Mouse (Mus musculus): ENCODE data around the gene Kcnj3. TPM values are rescaled to one million over a fixed set of nuclear protein-coding genes. Genes with fewer than 3 reads are reported as not detected.

Kcnj3 gene
- polyA plus RNA-seq, 1 experiment from 2014 or later: 0.27 TPM

DNA sequence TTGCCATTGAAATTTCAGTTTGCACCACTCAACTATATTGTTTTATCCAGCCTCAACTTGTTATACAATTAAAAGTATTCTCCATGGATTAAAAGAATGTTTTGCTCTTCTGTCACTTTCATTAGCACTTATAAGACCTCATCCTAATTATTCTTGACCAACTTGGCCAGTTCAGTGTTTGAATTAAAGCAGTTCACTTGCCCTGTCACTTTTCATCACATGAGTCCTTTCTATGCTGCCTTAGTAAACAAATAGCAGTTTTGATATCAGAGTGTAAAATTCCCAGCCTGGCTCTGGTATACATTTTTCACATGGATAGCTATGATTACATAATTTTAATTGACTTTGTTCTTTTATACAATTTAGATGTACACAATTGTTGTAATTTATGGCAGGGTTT, 3.4 kb downstream of the Kcnj3 start:
- Histone ChIP-seq H3K36me3 (ENCODE audit: control insufficient read depth, insufficient read depth, low read length) (no peaks in the 10 kb centered on the region), H3K27ac (ENCODE audit: low read length) (no peak overlapping the region), H3K4me1 (ENCODE audit: control insufficient read depth, insufficient read depth, low read length) (peaks cover 16% of the 10 kb centered on the region), H3K9ac (ENCODE audit: low read depth, low read length) (no peak overlapping the region), H3K4me3 (ENCODE audit: low read length) (no peak overlapping the region), H3K9me3 (ENCODE audit: control insufficient read depth, low read length) (no peaks in the 10 kb centered on the region), H3K4me2 (ENCODE audit: low read depth, low read length) (no peak overlapping the region), H3K27me3 (replicated peaks; ENCODE audit: control insufficient read depth, insufficient read depth, low read length) (peaks cover 14% of the 10 kb centered on the region; the same call in 1 of the 2 replicates)
- ATAC-seq: no peak

GRCm38 (mm10) chr2:55442006-55442405, 6.2 kb downstream of the Kcnj3 start:
- H3K4me2 ChIP-seq (ENCODE audit: low read depth, low read length): no peak overlapping the region
- H3K36me3 ChIP-seq (ENCODE audit: control insufficient read depth, insufficient read depth, low read length): no peaks in the 10 kb centered on the region
- H3K9ac ChIP-seq (ENCODE audit: low read depth, low read length): no peak overlapping the region
- no peak for ATAC-seq
- no peak overlapping the region for H3K4me3 ChIP-seq (ENCODE audit: low read length)
- no peaks in the 10 kb centered on the region for H3K9me3 ChIP-seq (ENCODE audit: control insufficient read depth, low read length)
- peaks cover 6% of the 10 kb centered on the region for H3K4me1 ChIP-seq (ENCODE audit: control insufficient read depth, insufficient read depth, low read length)
- H3K27me3 ChIP-seq (replicated peaks; ENCODE audit: control insufficient read depth, insufficient read depth, low read length): peaks cover 6% of the 10 kb centered on the region; the same call in 1 of the 2 replicates
- H3K27ac ChIP-seq (ENCODE audit: low read length): no peak overlapping the region
- 80% methylated on average over 2 of the region's 2 CpGs for WGBS

DNA sequence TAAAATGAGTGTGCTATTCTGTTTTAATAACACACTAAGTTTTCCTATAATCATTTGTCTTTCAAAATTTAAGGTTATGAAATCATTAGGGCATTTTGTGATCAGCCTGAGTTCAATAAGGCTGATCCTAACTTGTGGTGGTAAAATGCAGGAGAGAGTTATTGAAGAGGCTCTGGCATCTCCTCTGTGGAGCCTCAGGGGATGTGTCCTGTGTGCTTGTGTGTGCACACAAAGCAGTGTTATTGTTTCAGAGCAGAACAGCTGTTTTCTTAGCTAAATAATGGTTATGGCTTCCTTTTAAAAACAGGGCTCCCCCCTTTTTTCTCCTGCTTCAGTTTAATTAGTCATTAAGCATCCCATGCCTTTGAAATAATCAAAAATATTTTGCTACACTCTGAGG, 11.5 kb downstream of the Kcnj3 start:
- Histone ChIP-seq H3K36me3 (ENCODE audit: control insufficient read depth, insufficient read depth, low read length) (no peaks in the 10 kb centered on the region), H3K9me3 (ENCODE audit: control insufficient read depth, low read length) (no peaks in the 10 kb centered on the region), H3K9ac (ENCODE audit: low read depth, low read length) (no peak overlapping the region), H3K4me1 (ENCODE audit: control insufficient read depth, insufficient read depth, low read length) (no peaks in the 10 kb centered on the region), H3K27me3 (replicated peaks; ENCODE audit: control insufficient read depth, insufficient read depth, low read length) (no peaks in the 10 kb centered on the region), H3K4me2 (ENCODE audit: low read depth, low read length) (no peak overlapping the region), H3K4me3 (ENCODE audit: low read length) (no peak overlapping the region), H3K27ac (ENCODE audit: low read length) (no peak overlapping the region)
- ATAC-seq: no peak

GRCm38 (mm10) chr2:55450774-55451173, 15.0 kb downstream of the Kcnj3 start:
- 57% methylated on average over 1 of the region's 1 CpGs for WGBS
- Histone ChIP-seq H3K27me3 (replicated peaks; ENCODE audit: control insufficient read depth, insufficient read depth, low read length) (no peaks in the 10 kb centered on the region), H3K36me3 (ENCODE audit: control insufficient read depth, insufficient read depth, low read length) (no peaks in the 10 kb centered on the region), H3K4me3 (ENCODE audit: low read length) (no peak overlapping the region), H3K9me3 (ENCODE audit: control insufficient read depth, low read length) (no peaks in the 10 kb centered on the region), H3K9ac (ENCODE audit: low read depth, low read length) (no peak overlapping the region), H3K4me2 (ENCODE audit: low read depth, low read length) (no peak overlapping the region), H3K4me1 (ENCODE audit: control insufficient read depth, insufficient read depth, low read length) (no peaks in the 10 kb centered on the region), H3K27ac (ENCODE audit: low read length) (no peak overlapping the region)
- ATAC-seq: no peak

DNA sequence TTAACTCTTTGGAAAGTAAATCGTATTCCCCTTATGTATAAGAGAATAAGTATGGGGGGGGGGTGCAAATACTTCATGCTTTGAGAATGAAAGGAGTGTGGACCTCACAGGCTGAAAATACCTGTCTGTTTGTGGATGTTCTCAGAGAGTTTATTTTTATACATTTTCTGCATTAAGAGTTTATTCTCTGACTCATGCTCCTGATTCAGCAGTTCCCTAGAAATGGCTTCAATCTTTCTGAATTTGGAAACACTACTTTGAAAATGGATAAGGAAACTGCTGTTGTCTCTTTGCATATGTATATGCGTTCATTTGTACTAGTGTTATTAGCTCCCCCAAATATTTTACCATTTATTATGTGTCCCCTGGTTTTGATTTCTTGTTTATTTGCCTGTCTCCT, 23.4 kb downstream of the Kcnj3 start:
- 89% methylated on average over 2 of the region's 2 CpGs for WGBS
- ATAC-seq: no peak
- H3K4me2 ChIP-seq (ENCODE audit: low read depth, low read length): no peak overlapping the region

DNA sequence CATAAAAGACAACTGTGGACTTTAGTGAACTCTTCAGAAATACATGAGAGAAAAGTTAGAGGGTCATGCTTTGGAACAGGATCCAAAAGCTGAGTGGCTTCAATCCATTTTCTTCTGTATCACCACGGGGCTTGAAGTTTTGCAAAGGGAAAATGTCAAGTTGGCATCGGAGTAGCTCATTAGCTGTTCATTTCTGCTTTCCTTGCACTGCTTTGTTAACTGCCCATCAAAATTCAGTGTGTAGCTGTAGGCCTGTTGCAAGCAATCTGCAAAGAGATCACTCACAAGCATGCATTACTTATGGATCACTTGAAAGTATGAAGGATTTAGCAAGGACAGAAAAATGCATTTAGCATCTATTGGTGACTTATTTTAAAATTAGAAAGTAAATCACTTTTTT, 33.4 kb downstream of the Kcnj3 start:
- H3K27ac ChIP-seq (ENCODE audit: low read length): no peak overlapping the region
- H3K27me3 ChIP-seq (replicated peaks; ENCODE audit: control insufficient read depth, insufficient read depth, low read length): no peaks in the 10 kb centered on the region
- H3K4me3 ChIP-seq (ENCODE audit: low read length): no peak overlapping the region
- H3K36me3 ChIP-seq (ENCODE audit: control insufficient read depth, insufficient read depth, low read length): no peaks in the 10 kb centered on the region
- no peak overlapping the region for H3K4me2 ChIP-seq (ENCODE audit: low read depth, low read length)
- ATAC-seq: no peak
- no peak overlapping the region for H3K9ac ChIP-seq (ENCODE audit: low read depth, low read length)
- no peaks in the 10 kb centered on the region for H3K9me3 ChIP-seq (ENCODE audit: control insufficient read depth, low read length)
- H3K4me1 ChIP-seq (ENCODE audit: control insufficient read depth, insufficient read depth, low read length): no peaks in the 10 kb centered on the region
- WGBS: 73% methylated on average over 2 of the region's 2 CpGs

More for the DNA sequence above, 23.4 kb downstream of the Kcnj3 start:
- Histone ChIP-seq H3K4me3 (ENCODE audit: low read length) (no peak overlapping the region), H3K9me3 (ENCODE audit: control insufficient read depth, low read length) (no peaks in the 10 kb centered on the region), H3K9ac (ENCODE audit: low read depth, low read length) (no peak overlapping the region), H3K27me3 (replicated peaks; ENCODE audit: control insufficient read depth, insufficient read depth, low read length) (no peaks in the 10 kb centered on the region), H3K27ac (ENCODE audit: low read length) (no peak overlapping the region), H3K4me1 (ENCODE audit: control insufficient read depth, insufficient read depth, low read length) (no peaks in the 10 kb centered on the region), H3K36me3 (ENCODE audit: control insufficient read depth, insufficient read depth, low read length) (no peaks in the 10 kb centered on the region)

DNA sequence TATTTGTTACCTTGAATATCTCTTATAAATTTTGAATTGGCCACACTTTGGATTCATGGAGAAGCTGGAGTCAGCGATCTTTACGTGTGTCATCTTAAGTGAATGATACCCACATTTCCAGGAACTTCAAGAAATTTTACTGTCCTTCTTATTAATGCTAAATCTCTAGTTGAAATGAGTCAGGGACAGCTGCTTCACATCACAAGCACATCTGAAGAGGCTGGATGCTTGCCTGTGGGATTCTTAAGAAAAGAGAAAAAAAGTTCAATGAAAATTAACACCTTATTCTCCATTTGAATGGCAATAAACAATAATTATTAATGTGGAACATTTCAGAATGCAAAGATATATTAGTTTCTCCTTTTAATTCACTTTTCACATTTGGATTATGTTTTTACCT, 34.2 kb downstream of the Kcnj3 start:
- Histone ChIP-seq H3K36me3 (ENCODE audit: control insufficient read depth, insufficient read depth, low read length) (no peaks in the 10 kb centered on the region), H3K4me3 (ENCODE audit: low read length) (no peak overlapping the region), H3K9me3 (ENCODE audit: control insufficient read depth, low read length) (no peaks in the 10 kb centered on the region), H3K27me3 (replicated peaks; ENCODE audit: control insufficient read depth, insufficient read depth, low read length) (no peaks in the 10 kb centered on the region), H3K27ac (ENCODE audit: low read length) (no peak overlapping the region), H3K4me2 (ENCODE audit: low read depth, low read length) (no peak overlapping the region), H3K9ac (ENCODE audit: low read depth, low read length) (no peak overlapping the region), H3K4me1 (ENCODE audit: control insufficient read depth, insufficient read depth, low read length) (no peaks in the 10 kb centered on the region)
- ATAC-seq: no peak
- WGBS: 84% methylated on average over 2 of the region's 2 CpGs

GRCm38 (mm10) chr2:55479511-55479910, 43.7 kb downstream of the Kcnj3 start:
- Histone ChIP-seq H3K27me3 (replicated peaks; ENCODE audit: control insufficient read depth, insufficient read depth, low read length) (no peaks in the 10 kb centered on the region), H3K4me3 (ENCODE audit: low read length) (no peak overlapping the region), H3K36me3 (ENCODE audit: control insufficient read depth, insufficient read depth, low read length) (no peaks in the 10 kb centered on the region), H3K4me2 (ENCODE audit: low read depth, low read length) (no peak overlapping the region), H3K27ac (ENCODE audit: low read length) (no peak overlapping the region), H3K9ac (ENCODE audit: low read depth, low read length) (no peak overlapping the region), H3K9me3 (ENCODE audit: control insufficient read depth, low read length) (no peaks in the 10 kb centered on the region), H3K4me1 (ENCODE audit: control insufficient read depth, insufficient read depth, low read length) (no peaks in the 10 kb centered on the region)
- WGBS: 75% methylated on average over 4 of the region's 4 CpGs
- no peak for ATAC-seq

DNA sequence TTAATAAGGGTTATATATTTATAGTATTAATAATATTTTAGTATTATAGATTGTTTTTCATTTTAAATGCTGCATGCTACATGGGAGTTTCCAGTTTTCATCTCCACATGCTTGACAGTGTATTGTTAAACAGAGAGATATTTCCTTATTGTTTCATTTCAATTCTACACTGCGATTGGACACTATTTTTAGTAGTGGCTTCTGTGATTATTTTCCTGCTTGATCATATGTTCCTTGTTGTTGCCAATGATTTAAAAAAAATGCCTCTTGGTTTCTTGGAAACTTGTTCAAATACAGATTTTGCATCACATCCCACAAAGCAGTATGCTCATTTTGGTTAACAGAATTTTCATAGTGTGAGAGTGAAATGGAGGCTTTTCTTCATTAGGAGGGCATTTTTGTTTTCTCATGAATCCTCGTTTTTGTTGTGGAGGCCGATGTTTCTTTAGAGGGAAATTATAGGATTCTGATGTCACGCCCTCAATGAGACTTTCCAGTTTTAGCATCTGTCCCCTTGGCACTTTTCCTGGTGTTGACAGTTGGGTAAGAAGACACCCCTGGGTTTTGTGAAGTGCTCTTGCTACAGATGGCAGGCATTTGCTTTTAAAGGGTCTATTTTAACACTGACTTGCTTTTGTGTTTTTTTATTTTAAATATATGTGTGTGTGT, 44.3 kb downstream of the Kcnj3 start:
- WGBS: 79% methylated on average over 4 of the region's 4 CpGs
- Histone ChIP-seq H3K4me3 (ENCODE audit: low read length) (no peak overlapping the region), H3K36me3 (ENCODE audit: control insufficient read depth, insufficient read depth, low read length) (no peaks in the 10 kb centered on the region), H3K27me3 (replicated peaks; ENCODE audit: control insufficient read depth, insufficient read depth, low read length) (no peaks in the 10 kb centered on the region), H3K9me3 (ENCODE audit: control insufficient read depth, low read length) (no peaks in the 10 kb centered on the region), H3K27ac (ENCODE audit: low read length) (no peak overlapping the region), H3K4me1 (ENCODE audit: control insufficient read depth, insufficient read depth, low read length) (no peaks in the 10 kb centered on the region), H3K4me2 (ENCODE audit: low read depth, low read length) (no peak overlapping the region), H3K9ac (ENCODE audit: low read depth, low read length) (no peak overlapping the region)
- ATAC-seq: no peak

- Histone ChIP-seq H3K9ac (ENCODE audit: low read depth, low read length) (no peak overlapping the region), H3K4me3 (ENCODE audit: low read length) (no peak overlapping the region), H3K9me3 (ENCODE audit: control insufficient read depth, low read length) (no peaks in the 10 kb centered on the region), H3K27me3 (replicated peaks; ENCODE audit: control insufficient read depth, insufficient read depth, low read length) (no peaks in the 10 kb centered on the region), H3K4me1 (ENCODE audit: control insufficient read depth, insufficient read depth, low read length) (no peaks in the 10 kb centered on the region), H3K4me2 (ENCODE audit: low read depth, low read length) (no peak overlapping the region), H3K27ac (ENCODE audit: low read length) (no peak overlapping the region), H3K36me3 (ENCODE audit: control insufficient read depth, insufficient read depth, low read length) (no peaks in the 10 kb centered on the region)
- no peak for ATAC-seq
Observed at GRCm38 (mm10) chr2:55480602-55480965, 44.8 kb downstream of the Kcnj3 start.

Data from intestine, embryonic 16.5 days (tissue).